In the genomic region with DNA sequence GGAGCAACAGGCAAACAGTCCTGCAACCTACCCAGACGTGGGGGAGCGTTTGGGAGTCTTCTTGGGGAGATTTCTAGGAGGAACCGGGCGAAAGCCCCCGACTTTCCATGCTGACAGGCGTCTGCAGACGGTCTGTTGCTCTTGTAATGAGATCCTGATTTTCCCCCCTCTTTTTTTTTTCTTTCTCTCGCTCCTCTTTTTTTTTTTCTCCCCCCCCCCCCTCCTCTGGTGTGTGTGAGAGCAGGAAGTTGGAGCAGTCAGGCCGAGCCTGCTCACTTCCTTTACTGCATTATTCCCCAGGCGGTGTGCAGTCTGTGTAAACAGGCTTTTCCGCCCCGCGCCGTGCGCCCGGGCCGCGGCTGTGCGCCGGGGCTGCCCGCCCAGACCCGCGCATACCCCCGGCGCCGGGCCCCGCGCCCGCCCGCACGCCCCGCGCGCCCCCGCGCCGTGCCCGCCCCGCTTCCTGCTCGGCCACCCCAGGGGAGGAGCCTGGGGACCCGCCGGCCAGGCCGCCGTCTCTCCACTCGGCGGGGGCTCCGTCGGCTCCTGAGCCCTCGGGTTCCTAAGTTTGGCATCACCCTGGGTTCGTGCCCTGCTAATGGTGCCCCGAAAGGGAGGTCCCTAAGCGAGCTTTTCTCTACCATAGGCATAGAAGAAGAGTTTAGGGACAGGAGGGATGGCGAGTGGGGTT, we compare ENCODE assay signal across 8 mouse cellular contexts. TPM values are rescaled to one million over a fixed set of nuclear protein-coding genes. Genes with fewer than 3 reads are reported as not detected.
DNase-seq lines count a peak whose midpoint lies in the region; ATAC-seq and TF ChIP-seq lines count a peak whose summit lies in the region.

Elk3 (minus strand) TSS at position 415 of the 691 bp plus-strand sequence.

- H3ac ChIP-seq in C2C12 (ENCODE audit: control insufficient read depth, insufficient read length, low read depth): peak within 1 kb of the TSS; percentile 100

- peaks cover 10% of the 10 kb centered on the region for H3K36me3 ChIP-seq in C2C12 (ENCODE audit: control insufficient read depth, insufficient read depth)
- H3K36me3 ChIP-seq in forebrain, embryonic 10.5 days (replicated peaks): no peaks in the 10 kb centered on the region

- intact Hi-C loops in heart, postnatal 14 days (cut with DNase I): loop anchor here (2.0 kb wide), 1 partner anchor 26 kb away; no protein-coding TSS in a partner anchor

- peak within 1 kb of the TSS; percentile 91 for H3K27ac ChIP-seq in forebrain, embryonic 10.5 days

- TF ChIP-seq CTCF in C2C12 (IDR thresholded peaks at IDR 0.05; ENCODE audit: control insufficient read depth, insufficient read depth, insufficient read length): no peak

- peak; percentile 36; the same call in 1 of the 2 replicates for ATAC-seq in megakaryocyte-erythroid progenitor cell, adult 5-6 weeks (replicated peaks; ENCODE audit: low FRiP score, low TSS enrichment, poor library complexity, severe bottlenecking)

- peaks cover 31% of the 10 kb centered on the region for H3K79me3 ChIP-seq in C2C12 (ENCODE audit: low read depth)

- WGBS in forebrain, embryonic 10.5 days: under 1% methylated on average over 51 of the region's 53 CpGs

- H3K4me3 ChIP-seq in C2C12 (ENCODE audit: insufficient read depth, poor library complexity, severe bottlenecking): peak within 1 kb of the TSS; percentile 92
- peak within 1 kb of the TSS; percentile 74 for H3K4me3 ChIP-seq in forebrain, embryonic 10.5 days

- peaks cover 36% of the 10 kb centered on the region for H3K4me1 ChIP-seq in forebrain, embryonic 10.5 days

- DNase-seq in T-cell, adult 2 months (ENCODE audit: low spot score): peak; percentile 63
- DNase-seq in forebrain, embryonic 10.5 days (ENCODE audit: extremely low spot score, low spot score): peak; percentile 49
- DNase-seq in heart, postnatal 14 days: peak; percentile 70 to 81
- peak; percentile 68 to 79 for DNase-seq in kidney, postnatal 4 days
- peak; percentile 41 to 53 for DNase-seq in spleen, postnatal 14 days (ENCODE audit: low spot score in 2 of 2)
- no peak for DNase-seq in cerebellum, adult 9-10 months

- no peaks in the 10 kb centered on the region for H3K9me3 ChIP-seq in forebrain, embryonic 10.5 days

- H3K27me3 ChIP-seq in C2C12 (ENCODE audit: control insufficient read depth, insufficient read depth, insufficient read length): no peaks in the 10 kb centered on the region
- H3K27me3 ChIP-seq in forebrain, embryonic 10.5 days (ENCODE audit: poor library complexity, severe bottlenecking): peaks cover 31% of the 10 kb centered on the region

- H3K79me2 ChIP-seq in C2C12 (ENCODE audit: control insufficient read depth, insufficient read depth): peaks cover 43% of the 10 kb centered on the region

TF ChIP-seq in C2C12, 6 proteins besides CTCF, POLR2A, EP300 and RAD21:
- TF ChIP-seq MYOG (IDR thresholded peaks at IDR 0.05; ENCODE audit: control insufficient read depth, extremely low read depth, insufficient read length) (no peak), CEBPB (IDR thresholded peaks at IDR 0.05; ENCODE audit: low read depth) (no peak), MYOD1 (IDR thresholded peaks at IDR 0.05; ENCODE audit: control insufficient read depth, insufficient read length, low read depth) (no peak), MAX (IDR thresholded peaks at IDR 0.05) (no peak), FOSL1 (IDR thresholded peaks at IDR 0.05; ENCODE audit: insufficient read depth, low read length, poor library complexity, severe bottlenecking) (no peak), USF1 (IDR thresholded peaks at IDR 0.05; ENCODE audit: low read depth) (no peak)
TF ChIP-seq in C2C12: peak in this region for 0.

RNA-seq across cellular contexts. Expression of gene Elk3, which starts in this region (rescaled TPM):
- polyA plus RNA-seq in C2C12 (2012; fragmentation: generic; extraction: Trizol): 56.1 TPM
- polyA plus RNA-seq in forebrain, embryonic 10.5 days (2016; fragmentation: Nextera tagmentation; extraction: Ambion mirVana): 13.1 and 14.5 TPM in 2 replicates
- total RNA-seq in heart, postnatal 14 days (2021): 10 to 100 TPM; 64.1 to 67.2 TPM
- 8.7 and 8.9 TPM in 2 replicates for total RNA-seq in megakaryocyte-erythroid progenitor cell, adult 5-6 weeks (2014; fragmentation: Nextera tagmentation)
- 6.8 and 7.2 TPM in 2 replicates for total RNA-seq in megakaryocyte-erythroid progenitor cell, adult 5-6 weeks (2017)

Comparison
In these comparisons a context has a peak if more than half of its experiments do, and no peak if none do; other contexts are left out.
1. RNA of gene Elk3 (total RNA-seq): 64.1 to 67.2 TPM in heart, postnatal 14 days; 6.8 to 8.9 TPM in megakaryocyte-erythroid progenitor cell, adult 5-6 weeks; every median in the first group is over 4 times any median in the second.